Mouse (Mus musculus) liver, adult 2 months (tissue): ENCODE data around the gene Prdm16.

Source experiments
- CTCF ChIP-seq: fragments of 200-500 bp; IDR thresholded peaks from 2 replicates; pipeline ENCODE4 v1.5.1; 2011; ENCODE audit warnings: low read depth, low read length, control low read depth
- POLR2A ChIP-seq: fragments of 200-500 bp; IDR thresholded peaks from 2 replicates; pipeline ENCODE4 v1.6.1; 2011; ENCODE audit warnings: low read length, control low read depth; ENCODE audit not compliant: insufficient read depth; ENCODE audit errors: extremely low read depth

DNA sequence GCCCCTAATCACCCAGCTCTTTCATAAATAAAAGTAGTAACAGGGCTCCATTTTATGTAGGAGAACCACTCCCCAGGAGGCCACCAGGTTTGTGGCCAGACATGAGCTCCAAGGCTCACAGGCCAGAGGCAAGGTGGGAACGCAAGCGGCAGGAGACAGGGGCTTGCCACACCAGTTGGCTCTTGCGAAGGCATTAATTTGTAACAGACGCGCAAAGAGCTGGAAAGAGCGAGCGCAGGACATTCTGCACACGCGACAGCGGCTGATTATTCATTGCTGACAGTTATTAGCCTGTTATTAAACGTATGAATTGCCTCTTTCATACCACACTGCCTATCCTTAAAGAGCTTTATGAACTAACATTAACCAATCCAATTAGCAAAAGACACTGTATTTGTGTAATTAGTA lies 144.0 kb downstream of the Prdm16 start:
- no peak for TF ChIP-seq CTCF
- no peak for TF ChIP-seq POLR2A
